Mouse (Mus musculus): ENCODE results near the gene Elf5.
A peak's percentile ranks its signal among the peaks of the same experiment; 100 is the strongest.

The Elf5 gene

GRCm38 (mm10) chr2:103435110-103435509, 23.6 kb downstream of the Elf5 start:
- DNase-seq (ENCODE audit: low read depth): no peak

DNA sequence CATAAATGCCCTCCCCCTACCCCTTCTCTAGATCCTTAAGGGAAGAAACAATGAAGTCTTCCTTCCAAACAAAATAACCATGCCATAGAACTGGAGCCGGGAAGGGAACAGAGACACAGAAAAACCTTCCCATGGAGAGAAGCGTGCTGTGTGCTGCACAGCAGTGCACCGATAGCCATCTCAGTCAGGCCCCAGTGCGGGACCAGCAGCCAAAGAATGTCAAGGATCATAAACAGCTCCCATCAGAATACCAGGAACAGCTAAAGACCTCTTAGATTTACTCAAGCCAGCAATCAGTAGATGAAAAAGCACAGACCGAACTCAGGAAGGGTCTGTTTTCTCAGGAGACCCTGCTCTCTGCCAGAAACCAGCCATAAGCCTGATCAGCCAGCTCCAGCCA, 25.0 kb downstream of the Elf5 start:
- DNase-seq (ENCODE audit: low read depth): no peak

- DNase-seq (ENCODE audit: low read depth): no peak
Measured at GRCm38 (mm10) chr2:103439071-103439622, 27.7 kb downstream of the Elf5 start.

DNA sequence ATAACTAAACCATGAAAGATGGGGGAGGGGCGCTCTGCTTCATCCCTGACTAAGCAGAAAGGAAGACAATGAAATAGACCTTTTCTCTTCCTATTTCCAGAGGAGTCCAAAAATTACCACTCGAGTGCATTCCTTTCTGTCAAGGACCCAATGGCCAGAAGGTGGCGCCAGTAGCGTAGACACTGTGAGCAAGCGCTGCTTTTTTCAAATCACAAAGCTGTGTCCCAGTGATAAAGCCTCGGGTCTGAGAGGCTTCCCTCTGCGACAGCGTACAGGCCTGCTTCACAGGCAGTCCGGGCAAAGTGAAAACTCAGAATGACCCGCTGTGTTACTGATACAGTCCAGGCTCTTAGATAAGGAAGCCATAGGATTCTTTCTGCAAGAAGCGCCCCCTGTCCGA, 28.2 kb downstream of the Elf5 start:
- DNase-seq (ENCODE audit: low read depth): peak; percentile 67

- DNase-seq (ENCODE audit: low read depth): peak; percentile 47
Measured at GRCm38 (mm10) chr2:103445776-103446175, 34.3 kb downstream of the Elf5 start.

- no peak for DNase-seq (ENCODE audit: low read depth)
Measured at GRCm38 (mm10) chr2:103446326-103446725, 34.8 kb downstream of the Elf5 start.

GRCm38 (mm10) chr2:103448947-103449560, 37.6 kb downstream of the Elf5 start:
- no peak for DNase-seq (ENCODE audit: low read depth)

GRCm38 (mm10) chr2:103449813-103450212, 38.3 kb downstream of the Elf5 start:
- DNase-seq (ENCODE audit: low read depth): no peak

DNA sequence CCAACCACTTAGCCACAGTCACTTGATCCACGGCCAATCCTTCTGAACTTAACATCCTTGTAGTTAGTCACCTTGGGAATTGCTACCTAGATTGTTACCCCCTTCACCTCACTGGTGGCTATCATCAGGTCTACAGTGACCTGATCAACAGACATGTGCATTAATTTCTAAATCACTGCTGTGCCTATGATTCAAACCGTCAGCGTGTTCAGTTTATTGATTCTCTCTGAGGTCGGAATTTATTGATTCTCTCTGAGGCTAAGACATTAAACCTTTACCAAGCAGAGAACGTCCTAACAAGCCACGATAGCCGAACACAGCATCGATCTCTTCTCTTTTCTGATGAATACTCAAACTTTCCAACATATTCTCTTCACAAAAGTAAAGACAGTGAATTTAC, 38.8 kb downstream of the Elf5 start:
- DNase-seq (ENCODE audit: low read depth): no peak

DNA sequence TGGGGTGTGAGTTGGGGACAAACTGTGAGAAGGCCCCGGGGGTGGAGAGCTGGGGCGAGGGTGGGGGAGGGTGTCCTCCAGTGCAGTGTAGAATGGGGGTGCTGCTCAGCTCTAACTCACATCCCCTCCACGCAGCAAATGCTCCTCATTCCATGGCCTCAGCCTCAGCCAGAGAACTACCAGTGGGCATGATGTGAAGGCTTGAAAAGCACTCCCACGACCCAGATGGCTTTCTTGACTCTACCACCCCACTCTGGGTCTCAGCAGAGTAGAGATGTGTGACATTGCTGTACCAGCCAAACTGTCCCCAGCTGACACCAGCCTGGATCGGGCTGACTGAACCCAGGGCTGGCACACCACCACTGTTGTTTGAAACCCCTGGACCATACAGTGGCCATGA, 41.1 kb downstream of the Elf5 start:
- no peak for DNase-seq (ENCODE audit: low read depth)

GRCm38 (mm10) chr2:103455748-103456147, 44.3 kb downstream of the Elf5 start:
- DNase-seq (ENCODE audit: low read depth): no peak

GRCm38 (mm10) chr2:103456646-103457045, 45.2 kb downstream of the Elf5 start:
- peak; percentile 64 for DNase-seq (ENCODE audit: low read depth)

DNA sequence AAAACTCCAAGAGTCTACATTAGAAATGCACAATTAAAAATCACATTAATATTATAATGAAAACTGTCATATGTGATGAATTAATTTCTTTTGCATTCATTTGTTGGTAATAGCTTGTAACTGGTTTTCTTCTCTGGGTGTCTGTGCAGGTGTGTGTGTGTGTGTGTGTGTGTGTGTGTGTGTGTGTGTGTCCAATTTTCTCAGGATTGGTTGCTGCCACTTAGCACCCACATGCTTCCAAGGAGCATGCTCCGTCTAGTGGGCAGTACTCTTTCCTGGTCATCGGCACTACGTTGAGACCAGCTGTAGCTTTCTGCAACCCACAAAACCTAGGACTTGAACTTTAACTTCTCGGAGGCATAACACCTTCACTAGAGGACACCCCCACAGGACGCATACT, 45.6 kb downstream of the Elf5 start:
- DNase-seq (ENCODE audit: low read depth): no peak

GRCm38 (mm10) chr2:103457628-103458027, 46.1 kb downstream of the Elf5 start:
- no peak for DNase-seq (ENCODE audit: low read depth)

DNA sequence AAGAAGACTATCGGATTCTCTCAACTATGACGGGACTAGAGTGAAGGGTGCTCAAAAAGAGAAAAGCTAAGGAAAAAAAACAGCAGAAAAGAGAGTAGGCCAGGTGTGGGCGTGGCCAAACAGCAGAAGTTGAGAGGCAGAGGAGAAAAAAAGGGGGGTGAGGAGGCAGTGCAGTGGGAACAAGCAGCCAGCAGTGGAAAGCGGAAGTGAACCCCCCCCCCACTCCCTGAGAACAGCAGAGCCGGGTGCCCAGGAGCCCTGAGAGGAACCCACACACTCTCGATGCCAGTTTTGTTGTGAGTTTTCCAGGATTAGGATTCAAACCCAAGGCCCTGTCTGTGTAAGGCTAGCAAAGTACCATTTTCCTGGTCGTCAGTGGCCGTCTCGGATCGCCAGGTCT, 47.6 kb downstream of the Elf5 start:
- DNase-seq (ENCODE audit: low read depth): no peak

DNA sequence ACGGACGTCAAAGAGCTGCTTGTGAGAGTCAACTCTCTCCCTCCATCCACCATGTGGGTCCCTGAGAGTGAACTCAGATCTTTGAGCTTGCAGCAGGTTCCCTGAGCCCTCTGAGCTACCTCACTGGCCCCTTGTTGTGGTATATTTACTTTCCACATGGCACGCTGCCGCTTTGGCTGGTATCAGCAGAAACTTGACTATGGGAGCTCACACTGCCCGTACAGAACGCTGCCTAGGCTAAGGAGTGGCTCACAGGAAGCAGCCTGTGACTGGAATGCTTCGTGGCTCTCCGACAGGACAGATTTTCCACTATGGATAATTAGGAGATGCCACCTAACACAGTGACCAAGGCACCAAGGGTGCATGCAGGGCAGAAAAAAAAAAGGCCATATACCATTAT, 49.7 kb downstream of the Elf5 start:
- no peak for DNase-seq (ENCODE audit: low read depth)

GRCm38 (mm10) chr2:103461743-103462142, 50.3 kb downstream of the Elf5 start:
- DNase-seq (ENCODE audit: low read depth): no peak

GRCm38 (mm10) chr2:103462746-103463145, 51.3 kb downstream of the Elf5 start:
- DNase-seq (ENCODE audit: low read depth): no peak

- no peak for DNase-seq (ENCODE audit: low read depth)
Measured at GRCm38 (mm10) chr2:103464524-103464923, 53.0 kb downstream of the Elf5 start.

- DNase-seq (ENCODE audit: low read depth): no peak
Measured at GRCm38 (mm10) chr2:103465429-103465828, 53.9 kb downstream of the Elf5 start.

GRCm38 (mm10) chr2:103466272-103466671, 54.8 kb downstream of the Elf5 start:
- no peak for DNase-seq (ENCODE audit: low read depth)

DNA sequence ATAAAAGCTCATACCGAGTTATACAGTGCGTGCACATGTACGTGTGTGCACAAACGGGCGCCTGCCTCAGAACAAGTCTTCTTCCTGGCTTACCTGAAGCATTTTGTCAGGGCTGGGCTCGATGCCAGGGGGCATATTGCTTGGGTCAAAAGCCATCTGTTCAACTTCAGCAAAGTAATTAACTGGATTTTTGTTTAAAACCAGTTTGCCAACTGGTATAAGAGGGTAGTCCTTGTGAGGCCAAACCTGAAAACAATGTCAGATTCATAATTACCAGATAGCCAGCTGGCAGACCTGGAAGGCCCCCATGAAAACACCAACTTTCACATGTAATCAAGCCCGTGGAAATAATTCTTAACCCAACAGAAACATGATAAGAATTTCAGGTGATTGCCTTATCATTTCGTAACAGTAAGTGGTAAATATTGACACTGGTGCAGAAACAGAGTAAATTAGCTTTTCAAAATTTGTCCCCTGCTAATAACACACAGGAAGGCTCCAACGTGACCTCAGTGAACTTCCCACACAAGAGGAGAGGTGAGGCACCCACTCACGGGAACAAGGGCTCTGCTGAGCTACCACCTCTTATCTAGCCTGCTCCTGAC, 55.6 kb downstream of the Elf5 start:
- no peak for DNase-seq (ENCODE audit: low read depth)

GRCm38 (mm10) chr2:103473362-103473761, 61.9 kb downstream of the Elf5 start:
- no peak for DNase-seq (ENCODE audit: low read depth)

GRCm38 (mm10) chr2:103476180-103476579, 64.7 kb downstream of the Elf5 start:
- DNase-seq (ENCODE audit: low read depth): no peak
